Mouse (Mus musculus) left cerebral cortex, adult 8-10 months (tissue): ENCODE results near the gene Gm10959. TPM values are rescaled to one million over a fixed set of nuclear protein-coding genes. Genes with fewer than 3 reads are reported as not detected.

Experiments used
- DNase-seq, 2 experiments: peaks; one replicate each; pipeline ENCODE4 v3.0.0; 2022; ENCODE audit warnings: low spot score in 2 of 2
- total RNA-seq, 4 experiments: library from RNA; stranded (reverse); gene quantifications; 2 replicates each; pipeline ENCODE4 v1.2.4; 2022

Gene Gm10959
- total RNA-seq, 4 experiments from 2014 or later: not detected

GRCm38 (mm10) chr3:122894772-122895171, 24.4 kb downstream of the Gm10959 start, which contains the start of gene Fabp2:
Gene Fabp2, plus strand, starts transcription at chr3:122895072.
- DNase-seq: no peak

- no peak for DNase-seq
Measured at GRCm38 (mm10) chr3:122888371-122888819, 30.8 kb downstream of the Gm10959 start.

DNA sequence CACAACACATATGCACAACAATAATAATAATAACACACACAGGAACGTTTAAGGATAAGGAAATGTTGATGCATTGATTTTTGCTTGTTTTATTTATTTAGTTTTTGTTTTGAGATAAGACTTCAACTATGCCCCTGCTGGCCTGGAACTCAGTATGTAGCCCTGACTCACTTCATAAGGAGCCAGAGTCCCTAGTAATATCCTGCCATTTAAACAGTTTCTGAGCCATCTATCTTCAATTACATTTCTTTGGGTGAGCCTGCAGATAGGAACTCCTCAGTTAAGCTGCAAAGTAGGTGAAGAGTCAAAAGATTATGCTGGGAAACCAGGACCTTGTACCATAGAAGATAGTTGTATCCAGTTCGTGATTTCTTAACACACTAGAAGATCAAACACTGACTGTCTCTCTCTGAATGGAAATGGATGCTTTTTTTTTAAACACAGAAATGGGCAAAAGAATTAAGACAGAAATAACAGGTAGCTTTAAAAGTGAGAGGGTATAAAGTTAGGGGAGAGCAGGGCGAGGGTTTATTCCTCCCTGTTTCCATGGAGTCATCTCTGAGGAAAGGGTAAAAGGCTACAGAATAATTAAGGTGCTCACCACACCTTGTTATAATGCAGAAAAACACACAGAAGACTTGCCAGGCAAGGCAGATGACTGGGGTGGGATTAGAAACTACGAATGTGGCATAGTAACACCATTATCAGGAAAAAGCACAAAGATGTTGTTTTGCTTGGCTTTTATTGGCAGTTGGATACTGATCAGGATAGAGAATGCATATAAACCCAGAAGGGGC, 31.5 kb downstream of the Gm10959 start:
- no peak for DNase-seq

DNA sequence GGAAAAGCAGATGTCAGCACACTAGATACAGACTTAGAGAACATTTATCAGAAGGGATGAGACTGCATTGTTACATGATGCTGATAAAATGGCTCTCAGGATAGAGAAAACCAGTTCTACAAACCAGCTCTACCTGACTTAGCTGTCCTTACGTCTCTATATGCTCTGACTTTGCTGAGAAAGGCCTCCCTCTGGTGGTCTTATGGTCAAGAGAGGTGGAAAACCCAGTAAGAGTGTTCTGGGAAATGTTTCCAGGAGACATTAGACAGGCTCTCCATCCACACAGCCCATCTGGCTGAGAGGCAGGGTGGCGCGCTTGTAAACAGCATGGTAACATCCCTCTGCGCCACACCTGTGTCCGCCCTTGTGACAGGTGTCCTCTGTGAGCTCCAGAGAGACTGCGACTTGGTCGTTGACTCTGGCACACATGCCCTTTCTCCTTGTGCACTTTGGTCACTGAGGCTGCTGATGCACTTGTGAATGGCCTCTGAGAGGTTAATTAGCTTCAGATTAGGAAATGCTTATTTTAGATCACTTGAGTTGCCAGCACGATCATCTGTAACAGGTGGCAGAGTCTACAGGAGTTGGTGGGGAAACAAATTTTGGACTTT, 40.4 kb downstream of the Gm10959 start:
- no peak for DNase-seq

GRCm38 (mm10) chr3:122877543-122877942, 41.6 kb downstream of the Gm10959 start:
- DNase-seq: no peak

DNA sequence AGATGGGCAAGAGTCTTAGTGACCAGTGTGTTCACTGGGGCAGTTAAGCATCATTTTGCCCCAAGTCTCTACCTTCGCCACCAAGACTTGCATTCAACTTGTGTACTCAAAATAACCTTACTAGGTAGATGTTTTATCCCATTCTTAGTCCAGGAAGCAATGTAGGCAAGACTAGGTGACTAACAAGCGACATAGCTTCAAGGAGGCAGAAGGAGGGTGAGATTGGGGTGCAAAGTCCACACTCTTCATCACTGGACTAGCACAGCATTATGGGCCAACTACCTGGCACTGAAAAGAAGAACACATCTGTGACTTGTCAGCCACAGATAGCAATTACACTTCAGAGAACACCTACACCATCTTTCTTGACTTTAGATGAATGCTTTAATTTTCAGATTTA, 42.3 kb downstream of the Gm10959 start:
- no peak for DNase-seq

GRCm38 (mm10) chr3:122871596-122871995, 47.6 kb downstream of the Gm10959 start:
- no peak for DNase-seq

DNA sequence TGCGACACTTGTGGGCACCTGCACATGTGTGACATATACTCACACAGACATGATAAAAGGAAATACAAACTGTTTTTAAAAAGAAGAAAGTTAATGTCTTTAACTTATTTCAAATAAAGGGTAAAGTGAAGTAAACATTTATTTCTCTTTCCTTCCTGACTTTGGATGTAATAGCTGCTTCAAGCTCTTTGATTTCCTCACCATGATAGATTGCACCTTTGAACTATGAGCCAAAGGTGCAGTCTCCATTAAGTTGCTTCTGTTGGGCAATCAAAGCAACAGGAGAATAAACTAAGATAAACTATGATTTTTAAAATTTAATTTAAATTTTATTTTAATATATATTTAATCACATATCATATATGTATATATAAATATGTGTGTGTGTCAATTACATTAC, 50.9 kb downstream of the Gm10959 start:
- no peak for DNase-seq

DNA sequence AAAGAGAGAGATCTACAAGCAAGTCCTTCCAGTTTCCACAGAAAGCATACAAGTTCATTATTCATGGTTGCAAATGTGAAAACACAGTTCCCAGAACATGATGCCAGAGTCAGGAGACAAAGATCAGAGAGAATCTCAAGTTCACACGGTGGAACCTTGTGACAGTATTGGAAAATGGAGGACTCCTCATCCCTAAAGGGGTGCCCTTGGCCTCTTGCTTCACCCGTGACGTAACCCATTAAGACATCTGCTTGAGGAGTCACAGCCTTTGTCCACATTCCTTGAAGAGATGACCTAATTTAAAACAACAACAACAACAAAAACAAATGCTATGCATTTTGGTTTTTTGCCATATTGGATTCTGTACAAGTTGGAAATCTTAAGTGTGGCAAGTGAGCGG, 54.1 kb downstream of the Gm10959 start:
- no peak for DNase-seq

Other genes with a start within 250 kb of the Gm10959 start
- gene Pde5a, start 190.4 kb downstream of the Gm10959 start, total RNA-seq: 10 to 100 TPM; 14.3 to 20.3 (median 16.5) TPM
- gene Fabp2, start 24.3 kb downstream of the Gm10959 start, total RNA-seq: not detected
- gene 1810037I17Rik, start 4.8 kb upstream of the Gm10959 start, total RNA-seq: 10 to 100 TPM; 51.5 to 62.1 (median 56.2) TPM
- gene Usp53, start 65.2 kb upstream of the Gm10959 start, total RNA-seq: 10 to 100 TPM; 25.4 to 31.4 (median 27.0) TPM
- gene Myoz2, start 115.7 kb upstream of the Gm10959 start, total RNA-seq: 1 to 10 TPM in 2 of 4 experiments, under 1 TPM in 2; 0.53 to 1.6 (median 1.2) TPM